Mouse (Mus musculus): ENCODE results near the gene Arcn1.
A peak's percentile ranks its signal among the peaks of the same experiment; 100 is the strongest.

The Arcn1 gene

GRCm38 (mm10) chr9:44745371-44745770, 22.3 kb downstream of the Arcn1 start:
- no peak for DNase-seq (ENCODE audit: extremely low spot score, low spot score)

GRCm38 (mm10) chr9:44740663-44741192, 26.9 kb downstream of the Arcn1 start:
- no peak for DNase-seq (ENCODE audit: extremely low spot score, low spot score)

DNA sequence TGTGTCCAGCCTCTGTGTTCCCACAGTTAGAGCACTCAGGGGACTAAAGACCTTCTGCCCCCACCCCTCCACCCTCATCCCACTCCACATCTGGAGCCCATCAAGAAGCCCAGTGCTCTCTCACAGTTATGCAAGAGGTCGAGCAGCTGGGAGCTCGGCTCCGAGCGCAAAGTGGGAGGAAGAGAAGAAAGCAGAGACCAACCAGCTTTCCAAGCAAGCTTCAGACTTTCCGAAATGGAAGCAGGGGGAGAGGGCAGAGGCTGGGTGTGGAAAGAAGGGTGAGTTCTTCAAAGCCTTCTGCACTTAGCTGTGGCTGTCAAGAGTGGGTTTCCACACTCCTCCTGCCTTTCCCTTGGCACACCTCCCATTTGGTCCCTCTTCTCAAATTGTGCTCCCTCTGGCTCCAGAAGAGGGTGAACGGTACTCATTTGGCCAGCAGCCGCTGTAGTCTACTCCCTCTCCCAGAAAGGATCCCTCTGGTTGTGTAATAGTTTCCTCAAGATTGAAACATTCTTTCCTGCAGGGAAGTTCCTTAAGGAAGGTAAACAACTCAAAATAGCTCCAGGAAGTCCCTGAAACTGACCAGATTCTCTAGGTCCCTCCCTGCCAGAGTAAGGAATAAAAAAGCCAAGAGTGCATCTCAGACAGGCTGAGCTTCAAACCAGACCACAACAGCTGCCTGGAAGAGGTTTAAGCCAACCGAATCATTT, 30.2 kb downstream of the Arcn1 start:
- no peak for DNase-seq (ENCODE audit: extremely low spot score, low spot score)

DNA sequence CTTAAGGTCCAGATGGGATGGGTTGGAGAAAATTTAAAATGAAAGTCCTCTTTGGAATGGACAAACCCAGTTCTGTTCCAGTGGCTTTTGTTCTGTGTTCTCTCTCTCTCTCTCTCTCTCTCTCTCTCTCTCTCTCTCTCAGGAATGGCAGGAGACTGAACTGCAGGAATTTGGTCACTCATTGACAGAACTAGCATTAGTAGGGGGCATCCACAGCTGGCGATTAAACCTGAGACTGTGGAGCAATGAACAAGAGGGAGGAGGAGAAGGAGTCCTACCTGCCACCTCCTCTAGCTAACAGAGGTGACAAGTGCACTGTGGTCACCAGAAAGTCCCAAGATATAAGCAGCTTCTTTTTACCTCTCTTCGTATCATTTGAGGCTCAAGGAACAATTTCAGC, 31.3 kb downstream of the Arcn1 start:
- no peak for DNase-seq (ENCODE audit: extremely low spot score, low spot score)

GRCm38 (mm10) chr9:44735886-44736285, 31.8 kb downstream of the Arcn1 start:
- DNase-seq (ENCODE audit: extremely low spot score, low spot score) = no peak

GRCm38 (mm10) chr9:44734524-44735494, 32.8 kb downstream of the Arcn1 start, which contains the start of gene Phldb1:
TSS of gene Phldb1 (minus strand) at chr9:44735198.
- DNase-seq (ENCODE audit: extremely low spot score, low spot score) = peak; percentile 73

GRCm38 (mm10) chr9:44733671-44734523, 33.7 kb downstream of the Arcn1 start:
- peak; percentile 65 for DNase-seq (ENCODE audit: extremely low spot score, low spot score)

DNA sequence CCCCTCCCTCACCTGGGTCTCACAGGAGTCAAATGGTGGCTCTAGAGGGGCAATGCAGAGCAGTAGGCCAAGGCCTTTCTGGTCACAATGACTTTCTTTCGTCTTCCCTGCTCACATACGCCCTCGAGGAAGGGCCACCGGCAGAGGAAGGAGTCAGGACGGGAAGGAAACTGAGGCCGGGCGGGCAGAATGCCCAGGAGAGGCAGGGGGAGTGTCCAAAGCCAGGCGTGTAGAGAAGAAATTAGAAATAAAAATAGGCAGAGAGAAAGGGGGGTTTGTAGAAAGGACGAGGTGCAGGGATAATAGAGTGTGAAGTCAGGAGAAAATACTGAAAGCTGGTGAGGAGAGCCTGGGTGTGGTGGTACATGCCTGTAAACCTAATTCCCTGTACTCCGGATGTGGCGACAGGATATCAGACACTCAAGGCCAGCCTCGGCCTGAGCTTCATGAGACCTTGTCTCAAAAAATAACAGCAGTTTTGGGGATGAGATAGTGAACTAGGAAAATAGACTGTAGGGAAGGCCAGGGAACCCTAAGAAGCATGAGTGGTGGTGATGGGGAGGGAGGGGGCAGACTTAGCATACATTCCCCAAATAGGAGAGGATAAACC, 34.6 kb downstream of the Arcn1 start:
- DNase-seq (ENCODE audit: extremely low spot score, low spot score) = no peak

DNA sequence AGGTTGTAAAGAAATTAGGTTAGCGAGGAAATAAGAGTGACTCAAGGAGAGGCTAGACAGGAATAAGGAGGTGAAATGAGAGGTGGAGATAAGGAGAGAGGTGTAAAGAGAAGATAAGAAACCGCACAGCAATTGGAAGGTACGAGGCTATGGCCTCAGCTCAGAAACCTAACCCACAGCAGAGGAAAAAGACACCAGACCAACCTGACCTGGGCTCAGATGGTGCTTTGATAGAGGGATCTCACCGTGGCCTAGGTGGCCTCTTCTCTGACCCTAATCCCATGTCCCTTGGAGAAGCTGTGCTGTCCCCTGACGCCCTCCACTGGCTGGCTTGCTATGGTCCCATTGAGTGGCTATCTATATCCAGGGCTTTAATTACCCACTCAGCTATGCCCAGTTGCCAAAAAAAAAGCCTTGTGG, 35.5 kb downstream of the Arcn1 start:
- DNase-seq (ENCODE audit: extremely low spot score, low spot score) = no peak

GRCm38 (mm10) chr9:44727441-44727840, 40.2 kb downstream of the Arcn1 start:
- DNase-seq (ENCODE audit: extremely low spot score, low spot score) = no peak

- no peak for DNase-seq (ENCODE audit: extremely low spot score, low spot score)
These were observed 41.1 kb downstream of the Arcn1 start for GRCm38 (mm10) chr9:44726431-44727146.

DNA sequence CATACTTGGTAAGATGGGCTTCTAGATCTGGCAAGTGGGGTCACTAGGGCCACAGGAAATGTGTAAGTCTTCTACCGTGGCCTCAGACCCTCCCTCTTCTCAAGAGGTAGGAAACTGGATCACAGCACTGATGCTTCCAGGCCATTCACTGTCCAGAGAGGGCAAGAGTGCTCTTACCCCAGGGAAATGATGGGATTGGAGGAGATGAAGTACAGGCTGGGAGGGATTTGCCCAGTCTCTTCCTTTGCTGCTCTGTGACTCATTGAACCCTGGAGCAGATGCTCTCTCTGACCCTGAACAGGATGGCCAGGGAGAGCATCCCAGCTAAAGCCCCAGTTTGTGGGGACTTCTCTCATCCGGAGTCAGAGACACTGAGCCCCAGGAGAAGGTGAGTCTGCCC, 43.0 kb downstream of the Arcn1 start:
- no peak for DNase-seq (ENCODE audit: extremely low spot score, low spot score)

DNA sequence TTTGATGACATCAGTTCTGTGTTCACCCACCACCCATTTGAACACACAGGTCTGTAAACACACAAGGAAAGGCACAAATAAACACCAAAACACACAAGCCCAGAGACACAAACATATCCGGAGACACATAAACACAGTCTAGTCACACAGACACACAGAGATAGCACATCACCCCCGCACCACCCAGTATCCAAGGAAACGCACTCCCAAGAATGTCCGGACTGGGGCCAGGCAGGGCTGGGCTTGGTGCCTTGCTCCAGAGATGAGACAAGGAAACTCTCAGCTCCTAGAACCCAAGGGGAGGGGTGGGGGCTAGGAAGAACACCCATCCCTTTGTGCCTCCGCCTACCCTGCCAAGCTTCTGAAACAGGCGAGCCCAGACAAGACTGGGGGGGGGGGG, 43.4 kb downstream of the Arcn1 start:
- DNase-seq (ENCODE audit: extremely low spot score, low spot score) = no peak

DNA sequence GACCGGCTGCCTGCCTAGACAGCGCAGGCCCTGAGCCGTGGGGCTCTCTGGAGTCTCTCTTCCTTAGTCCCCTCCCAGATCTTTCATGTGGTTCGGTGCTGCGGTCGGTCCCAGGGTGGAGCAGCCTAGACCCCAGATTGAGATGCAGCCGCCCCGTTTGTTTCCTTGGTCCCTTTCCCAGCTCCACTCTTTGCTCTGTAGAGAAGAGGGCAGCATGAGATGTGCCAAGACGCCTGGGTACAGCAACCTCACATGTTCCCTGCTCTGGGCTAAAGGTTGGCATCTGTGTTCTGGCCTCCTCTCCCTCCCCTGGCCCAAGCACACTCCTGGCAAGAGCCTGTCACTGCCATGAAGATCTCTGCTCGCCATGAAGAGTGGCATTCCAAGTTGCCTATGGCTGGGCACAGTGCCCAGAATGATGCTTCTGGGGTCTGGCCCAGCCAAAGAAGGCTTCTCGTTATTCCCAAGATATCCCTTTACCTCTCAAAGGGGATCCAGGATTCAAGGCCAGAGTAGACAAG, 44.1 kb downstream of the Arcn1 start:
- DNase-seq (ENCODE audit: extremely low spot score, low spot score) = no peak

- DNase-seq (ENCODE audit: extremely low spot score, low spot score) = no peak
These were observed 44.6 kb downstream of the Arcn1 start for GRCm38 (mm10) chr9:44723008-44723407.

DNA sequence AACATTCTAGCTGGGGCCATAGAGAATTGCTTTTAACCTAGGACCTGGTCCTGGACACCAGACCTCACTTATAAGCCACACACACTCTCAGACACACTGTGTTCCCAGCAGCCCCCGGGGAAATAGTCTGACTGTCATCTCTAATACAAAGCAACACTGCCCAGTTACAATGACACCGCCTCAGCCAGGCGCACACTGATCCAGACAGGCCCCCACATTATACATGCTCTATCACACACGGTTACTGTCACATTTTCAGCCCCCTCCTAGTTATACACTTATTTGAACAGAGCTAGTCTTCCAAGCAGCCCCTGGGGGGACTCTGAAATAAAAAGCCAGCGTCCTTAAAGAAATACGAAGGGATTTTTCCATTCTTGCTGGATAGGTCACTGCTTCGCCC, 45.1 kb downstream of the Arcn1 start:
- DNase-seq (ENCODE audit: extremely low spot score, low spot score) = no peak

GRCm38 (mm10) chr9:44721877-44722186, 45.8 kb downstream of the Arcn1 start:
- DNase-seq (ENCODE audit: extremely low spot score, low spot score) = no peak

DNA sequence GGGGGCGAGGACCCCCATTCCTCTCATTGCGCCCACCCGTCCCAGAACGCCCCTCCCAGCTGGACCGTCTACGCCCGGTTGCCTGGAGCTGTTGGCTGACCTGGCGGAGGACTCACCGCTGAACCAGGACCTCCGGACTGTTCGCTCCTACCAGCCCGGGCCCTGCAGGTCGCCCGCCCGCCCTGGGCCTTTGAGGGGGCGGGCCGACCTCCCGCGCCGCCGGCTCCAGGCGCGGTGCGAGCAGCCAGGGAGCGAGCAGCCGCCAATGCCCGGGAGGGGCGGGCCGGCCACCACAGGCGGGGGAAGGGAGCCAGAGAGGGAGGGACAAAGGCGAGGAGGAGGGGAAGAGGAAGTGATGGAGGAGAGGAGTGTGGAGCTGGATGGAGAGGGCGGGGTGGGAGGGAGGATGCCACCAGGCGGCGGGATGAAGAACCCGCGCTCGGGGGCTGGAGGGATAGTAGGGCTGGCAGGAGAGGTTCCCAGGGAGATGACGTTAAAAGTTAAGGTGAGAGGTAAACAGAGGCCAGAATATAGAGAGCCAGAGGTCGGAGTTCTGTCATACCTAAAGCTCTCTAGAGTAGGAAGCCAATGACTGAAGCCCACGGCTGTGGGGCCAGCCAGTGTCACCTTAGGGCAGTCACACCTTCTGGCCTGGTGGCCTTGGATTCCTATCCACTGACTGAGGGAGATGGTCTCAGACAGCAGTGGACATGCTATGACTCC, 46.3 kb downstream of the Arcn1 start:
- peak; percentile 85 for DNase-seq (ENCODE audit: extremely low spot score, low spot score)

DNA sequence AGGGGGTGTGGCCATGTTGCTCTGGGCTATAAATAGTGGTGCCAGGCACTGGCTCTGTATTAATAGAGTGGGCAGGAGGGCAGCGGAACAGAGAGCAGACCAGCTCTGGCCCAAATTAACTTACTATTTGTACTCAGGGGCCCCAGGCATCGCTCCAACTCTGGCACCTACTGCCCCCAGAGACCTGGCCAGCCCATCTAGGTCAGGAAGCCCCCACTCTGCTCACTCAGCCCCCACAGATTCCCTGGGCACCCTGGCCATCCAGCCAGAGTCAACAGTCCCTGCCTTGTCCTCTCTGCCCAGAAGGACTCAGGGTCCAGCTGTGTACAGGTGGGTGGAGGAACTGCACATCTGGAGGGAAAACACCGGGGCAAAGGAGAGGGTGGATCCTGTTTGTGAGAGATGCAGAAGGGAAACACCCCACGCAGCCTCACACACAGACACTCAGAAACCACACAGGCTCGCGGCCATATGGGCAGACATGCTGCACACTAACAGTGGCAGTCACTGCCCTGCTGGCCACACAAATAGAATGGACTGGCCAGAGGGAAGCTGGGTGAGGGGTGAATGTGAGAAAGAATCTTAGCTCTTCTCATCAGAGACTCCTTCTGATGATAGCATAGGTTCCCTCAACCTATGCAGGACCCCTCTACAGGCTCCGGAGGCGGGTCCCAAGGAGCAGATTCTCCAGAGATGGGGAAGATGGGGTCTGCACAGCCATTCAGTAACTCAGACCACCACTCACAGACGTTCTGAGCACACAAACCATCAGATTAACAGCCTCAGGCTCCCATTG, 47.1 kb downstream of the Arcn1 start:
- DNase-seq (ENCODE audit: extremely low spot score, low spot score) = no peak

All from neural tube, embryonic 10.5 days (tissue).